ENCODE assay signal across 9 mouse cellular contexts in genomic region chr5:112179213-112180057, GRCm38 (mm10).
DNase-seq lines count a peak whose midpoint lies in the region; TF ChIP-seq lines count a peak whose summit lies in the region.
"Had no signal": no experiment of that assay in that cellular context is flagged by ENCODE, and none has a peak within 500 bp of the region (broad histone marks: within the 10 kb centered on the region; RNA-seq: fewer than 3 reads in every experiment).

No protein-coding gene starts in this region.

- H3K4me1 ChIP-seq in CH12.LX (ENCODE audit: control insufficient read depth in 1 of 2, insufficient read depth in 2 of 2), result no peaks in the 10 kb centered on the region
- H3K4me1 ChIP-seq in embryonic facial prominence, embryonic 10.5 days, result peaks cover 34% of the 10 kb centered on the region
- no peaks in the 10 kb centered on the region for H3K4me1 ChIP-seq in liver, adult 2 months (ENCODE audit: control insufficient read depth, insufficient read depth, low read length)

- H3K4me3 ChIP-seq in CH12.LX (replicated peaks in 1 of 3; ENCODE audit: low read depth in 2 of 3, low read length in 2 of 3, poor library complexity in 1 of 3), result no peak overlapping the region
- H3K4me3 ChIP-seq in embryonic facial prominence, embryonic 10.5 days, result peak overlapping the region; percentile 51
- H3K4me3 ChIP-seq in liver, adult 2 months (ENCODE audit: insufficient read depth, low read depth, low read length), result no peak overlapping the region
- H3K4me3 ChIP-seq: myocyte had no signal

- peak; percentile 14 to 17 for DNase-seq in cerebellum, postnatal 36 days
- DNase-seq in cerebellum, adult 8-10 months, result no peak
- DNase-seq in CH12.LX (ENCODE audit: extremely low read depth), result peak; percentile 17
- DNase-seq in embryonic facial prominence, embryonic 10.5 days (ENCODE audit: low spot score), result peak; percentile 72
- DNase-seq in heart, postnatal 14 days, result peak; percentile 29 to 57
- DNase-seq in liver, adult 2 months (ENCODE audit: extremely low read depth, low read depth, low spot score), result no peak
- peak; percentile 8 to 30 for DNase-seq in monocyte, adult 2 months (ENCODE audit: low read depth in 1 of 2, low spot score in 2 of 2)
- DNase-seq in yolk sac, embryonic 10.5 days (ENCODE audit: low spot score), result peak; percentile 24

- intact Hi-C loops in heart, postnatal 14 days (cut with DNase I), result no loop called here

- no peaks in the 10 kb centered on the region for H3K36me3 ChIP-seq in CH12.LX (replicated peaks in 1 of 2; ENCODE audit: control insufficient read depth in 1 of 2, insufficient read depth in 1 of 2, low read length in 1 of 2)
- no peaks in the 10 kb centered on the region for H3K36me3 ChIP-seq in embryonic facial prominence, embryonic 10.5 days (replicated peaks)
- no peaks in the 10 kb centered on the region for H3K36me3 ChIP-seq in liver, adult 2 months (ENCODE audit: control insufficient read depth, insufficient read depth, low read length)

- WGBS in embryonic facial prominence, embryonic 10.5 days, result 28% methylated on average over 25 of the region's 25 CpGs
- WGBS in liver, adult 2 months, result 24% methylated on average over 25 of the region's 25 CpGs

- TF ChIP-seq POLR2A in CH12.LX (IDR thresholded peaks at IDR 0.05; ENCODE audit: low read depth, low read length), result no peak
- TF ChIP-seq POLR2A in liver, adult 2 months (IDR thresholded peaks at IDR 0.05; ENCODE audit: extremely low read depth, insufficient read depth, low read length), result no peak

- H3K9me3 ChIP-seq in CH12.LX (replicated peaks; ENCODE audit: low read length), result peaks cover 2% of the 10 kb centered on the region
- H3K9me3 ChIP-seq in embryonic facial prominence, embryonic 10.5 days, result no peaks in the 10 kb centered on the region

- in situ Hi-C loops in CH12.LX (cut with MboI; ENCODE audit: low pct_ligation_motif_present, low pct_unique_long_range_greater_than_20kb, low sequenced_read_pairs), result no loop called here

- no peak overlapping the region for H3K4me2 ChIP-seq in CH12.LX (ENCODE audit: insufficient read depth, low read depth, poor library complexity, severe bottlenecking)

- peaks cover 23% of the 10 kb centered on the region for H3K27me3 ChIP-seq in CH12.LX (replicated peaks)
- H3K27me3 ChIP-seq in embryonic facial prominence, embryonic 10.5 days (replicated peaks; ENCODE audit: low read depth, poor library complexity, severe bottlenecking), result peaks cover 22% of the 10 kb centered on the region; the same call in 1 of the 2 replicates
- H3K27me3 ChIP-seq in liver, adult 2 months (ENCODE audit: control insufficient read depth, insufficient read depth, low read length), result peaks cover 3% of the 10 kb centered on the region; the same call in 1 of the 2 replicates

- dilution Hi-C loops in CH12.LX (cut with MboI; ENCODE audit: extremely low pct_ligation_motif_present, extremely low pct_unique_long_range_greater_than_20kb, low sequenced_read_pairs), result no loop called here

- H3K27ac ChIP-seq in CH12.LX (ENCODE audit: insufficient read depth, low read depth), result no peak overlapping the region
- peak overlapping the region; percentile 65 for H3K27ac ChIP-seq in embryonic facial prominence, embryonic 10.5 days (replicated peaks)
- H3K27ac ChIP-seq in liver, adult 2 months (replicated peaks; ENCODE audit: insufficient read depth, low read depth, low read length), result no peak overlapping the region

- H3K79me2 ChIP-seq in CH12.LX (replicated peaks; ENCODE audit: control insufficient read depth, extremely low read depth, insufficient read depth, poor library complexity, severe bottlenecking), result no peaks in the 10 kb centered on the region
- no peaks in the 10 kb centered on the region for H3K79me2 ChIP-seq in liver, adult 2 months (ENCODE audit: control insufficient read depth, insufficient read depth, low read length)

- no peak for TF ChIP-seq EP300 in CH12.LX (IDR thresholded peaks at IDR 0.05; ENCODE audit: low read length)

- no peak for TF ChIP-seq RAD21 in CH12.LX (IDR thresholded peaks at IDR 0.05; ENCODE audit: low read depth, low read length)

- H3K9ac ChIP-seq in CH12.LX (ENCODE audit: insufficient read depth, low read depth), result no peak overlapping the region
- H3K9ac ChIP-seq in liver, adult 2 months (ENCODE audit: low read depth, low read length), result no peak overlapping the region

- peak; percentile 30 to 56 for TF ChIP-seq CTCF in CH12.LX (conservative IDR thresholded peaks at IDR 0.05 in 1 of 2, IDR thresholded peaks at IDR 0.05 in 1 of 2; ENCODE audit: low read depth in 2 of 2, low read length in 2 of 2)
- TF ChIP-seq CTCF in liver, adult 2 months (IDR thresholded peaks at IDR 0.05; ENCODE audit: low read depth, low read length), result peak; percentile 53

TF ChIP-seq in CH12.LX, 34 proteins besides CTCF, POLR2A, EP300 and RAD21:
- no peak for TF ChIP-seq MEF2A (IDR thresholded peaks at IDR 0.05; ENCODE audit: borderline replicate concordance, low read depth, low read length)
- TF ChIP-seq NRF1 (IDR thresholded peaks at IDR 0.05; ENCODE audit: low read depth, low read length), result no peak
- no peak for TF ChIP-seq MYC (IDR thresholded peaks at IDR 0.05; ENCODE audit: low read depth, low read length)
TF ChIP-seq in CH12.LX: peak in this region for 0.

Comparison
In these comparisons a context has a peak if more than half of its experiments do, and no peak if none do; other contexts are left out.
1. DNase-seq: peak in cerebellum, postnatal 36 days (2 of 2), CH12.LX (single experiment), embryonic facial prominence, embryonic 10.5 days (single experiment), heart, postnatal 14 days (2 of 2), monocyte, adult 2 months (2 of 2) and yolk sac, embryonic 10.5 days (single experiment); none in cerebellum, adult 8-10 months (single experiment) and liver, adult 2 months (single experiment).